Mouse (Mus musculus): Measurements from ENCODE around the gene Il1r2. TPM values are rescaled to one million over a fixed set of nuclear protein-coding genes. Genes with fewer than 3 reads are reported as not detected.

The Il1r2 gene
- 0.43 and 0.44 TPM in 2 replicates for polyA plus RNA-seq (2012; rRNA removed)

GRCm38 (mm10) chr1:40073779-40074178 is at the start of gene Il1r2:
Gene Il1r2 (plus strand): TSS chr1:40074079.

Other genes with a start within 250 kb of the Il1r2 start
- 122 and 140 TPM in 2 replicates for gene Map4k4, start 173.2 kb upstream of the Il1r2 start, polyA plus RNA-seq (2012; rRNA removed)
- 10.2 and 11.8 TPM in 2 replicates for gene Il1r1, start 151.0 kb downstream of the Il1r2 start, polyA plus RNA-seq (2012; rRNA removed)

All from ovary, adult 2 months (tissue).